In genomic region chr16:50697722-50698121, GRCm38 (mm10) we compare ENCODE assay signal across 31 mouse cellular contexts.
"Had no signal": no experiment of that assay in that cellular context is flagged by ENCODE, and none has a peak within 500 bp of the region (broad histone marks: within the 10 kb centered on the region; RNA-seq: fewer than 3 reads in every experiment).

No protein-coding gene starts in this region.

- H3K4me2 ChIP-seq: heart, embryonic 11.5 days; heart, embryonic 12.5 days; heart, embryonic 13.5 days; heart, embryonic 15.5 days; hindbrain, embryonic 12.5 days; hindbrain, embryonic 13.5 days; hindbrain, embryonic 14.5 days; hindbrain, embryonic 15.5 days; intestine, embryonic 15.5 days; kidney, embryonic 15.5 days had no signal

- H3K27ac ChIP-seq: heart, embryonic 13.5 days; heart, embryonic 15.5 days; hindbrain, embryonic 10.5 days; hindbrain, embryonic 12.5 days; hindbrain, embryonic 13.5 days; hindbrain, embryonic 14.5 days; hindbrain, embryonic 15.5 days; hindbrain, postnatal 0 days; intestine, embryonic 15.5 days; kidney, embryonic 15.5 days; kidney, postnatal 0 days; layer of hippocampus, adult 2 months; left cerebral cortex, adult 2 months had no signal

- H3K4me3 ChIP-seq: heart, embryonic 12.5 days; heart, embryonic 13.5 days; heart, embryonic 15.5 days; hindbrain, embryonic 10.5 days; hindbrain, embryonic 12.5 days; hindbrain, embryonic 13.5 days; hindbrain, embryonic 15.5 days; intestine, embryonic 15.5 days; kidney, embryonic 15.5 days; layer of hippocampus, adult 2 months; left cerebral cortex, adult 2 months had no signal

- H3K9me3 ChIP-seq: heart, embryonic 13.5 days; heart, embryonic 15.5 days; hindbrain, embryonic 10.5 days; hindbrain, embryonic 12.5 days; hindbrain, embryonic 13.5 days; hindbrain, embryonic 15.5 days; intestine, embryonic 15.5 days; kidney, embryonic 15.5 days had no signal

- H3K4me1 ChIP-seq: heart, embryonic 12.5 days; heart, embryonic 15.5 days; hindbrain, embryonic 10.5 days; hindbrain, embryonic 12.5 days; hindbrain, embryonic 13.5 days; hindbrain, embryonic 15.5 days; intestine, embryonic 15.5 days had no signal

- DNase-seq: heart, postnatal 10 days; heart, postnatal 14 days; heart, postnatal 36 days; heart, postnatal 4 days; kidney, adult 11 months; kidney, adult 18-20 months; kidney, adult 2 months; kidney, adult 8-10 months; kidney, adult 9 months; kidney, postnatal 10 days; kidney, postnatal 14 days; kidney, postnatal 25 days; kidney, postnatal 36 days; kidney, postnatal 4 days; layer of hippocampus, adult 9-11 months; layer of hippocampus, postnatal 36 days had no signal

- H3K27me3 ChIP-seq: heart, embryonic 12.5 days; heart, embryonic 13.5 days; heart, embryonic 15.5 days; hindbrain, embryonic 12.5 days; hindbrain, embryonic 13.5 days; hindbrain, embryonic 15.5 days; intestine, embryonic 15.5 days; kidney, embryonic 15.5 days had no signal

- H3K36me3 ChIP-seq: heart, embryonic 12.5 days; heart, embryonic 13.5 days; heart, embryonic 15.5 days; hindbrain, embryonic 10.5 days; hindbrain, embryonic 12.5 days; hindbrain, embryonic 13.5 days; hindbrain, embryonic 15.5 days; intestine, embryonic 15.5 days; kidney, embryonic 15.5 days had no signal

- H3K9ac ChIP-seq: heart, embryonic 12.5 days; heart, embryonic 13.5 days; heart, embryonic 15.5 days; hindbrain, embryonic 12.5 days; hindbrain, embryonic 13.5 days; hindbrain, embryonic 14.5 days; hindbrain, embryonic 15.5 days; intestine, embryonic 15.5 days; kidney, embryonic 15.5 days had no signal
